Mouse (Mus musculus): Measurements from ENCODE around the gene Ccdc77. TPM values are rescaled to one million over a fixed set of nuclear protein-coding genes. Genes with fewer than 3 reads are reported as not detected.

The Ccdc77 gene
- 20.5 and 21.7 TPM in 2 replicates for polyA plus RNA-seq (2016; fragmentation: Nextera tagmentation; extraction: Ambion mirVana)

GRCm38 (mm10) chr6:120363688-120364522, at the start of gene Ccdc77, which contains the start of gene Kdm5a:
Ccdc77 (minus strand) TSS chr6:120364374.
Kdm5a (plus strand) TSS chr6:120364124.
- peak within 1 kb of the TSS; percentile 95 for H3K9ac ChIP-seq
- H3K4me3 ChIP-seq: peak within 1 kb of the TSS; percentile 97
- H3K36me3 ChIP-seq: peaks cover 24% of the 10 kb centered on the region
- H3K9me3 ChIP-seq (replicated peaks): no peaks in the 10 kb centered on the region
- H3K4me1 ChIP-seq: peaks cover 19% of the 10 kb centered on the region
- peak; percentile 95 for ATAC-seq
- WGBS (ENCODE audit: insufficient replicate concordance): under 1% methylated on average over 71 of the region's 71 CpGs
- H3K27me3 ChIP-seq (replicated peaks): no peaks in the 10 kb centered on the region
- peak within 1 kb of the TSS; percentile 95 for H3K27ac ChIP-seq
- peak within 1 kb of the TSS; percentile 91 for H3K4me2 ChIP-seq

- H3K4me1 ChIP-seq: no peaks in the 10 kb centered on the region
- 88% methylated on average over 1 of the region's 1 CpGs for WGBS (ENCODE audit: insufficient replicate concordance)
- no peaks in the 10 kb centered on the region for H3K27me3 ChIP-seq (replicated peaks)
- H3K9me3 ChIP-seq (replicated peaks): no peaks in the 10 kb centered on the region
- no peak overlapping the region for H3K4me3 ChIP-seq
- no peak overlapping the region for H3K27ac ChIP-seq
- peaks cover 91% of the 10 kb centered on the region for H3K36me3 ChIP-seq
- H3K4me2 ChIP-seq: no peak overlapping the region
- ATAC-seq: no peak
- H3K9ac ChIP-seq: no peak overlapping the region
Observed at GRCm38 (mm10) chr6:120403936-120404335, 39.8 kb upstream of the Ccdc77 start.

GRCm38 (mm10) chr6:120395622-120396345, 31.6 kb upstream of the Ccdc77 start:
- Histone ChIP-seq H3K9me3 (replicated peaks) (no peaks in the 10 kb centered on the region), H3K4me1 (peaks cover 11% of the 10 kb centered on the region; the same call in 1 of the 2 replicates), H3K36me3 (peaks cover 91% of the 10 kb centered on the region), H3K9ac (no peak overlapping the region), H3K27me3 (replicated peaks) (no peaks in the 10 kb centered on the region), H3K4me3 (no peak overlapping the region), H3K27ac (no peak overlapping the region), H3K4me2 (no peak overlapping the region)
- no peak for ATAC-seq
- WGBS (ENCODE audit: insufficient replicate concordance): 86% methylated on average over 5 of the region's 5 CpGs

DNA sequence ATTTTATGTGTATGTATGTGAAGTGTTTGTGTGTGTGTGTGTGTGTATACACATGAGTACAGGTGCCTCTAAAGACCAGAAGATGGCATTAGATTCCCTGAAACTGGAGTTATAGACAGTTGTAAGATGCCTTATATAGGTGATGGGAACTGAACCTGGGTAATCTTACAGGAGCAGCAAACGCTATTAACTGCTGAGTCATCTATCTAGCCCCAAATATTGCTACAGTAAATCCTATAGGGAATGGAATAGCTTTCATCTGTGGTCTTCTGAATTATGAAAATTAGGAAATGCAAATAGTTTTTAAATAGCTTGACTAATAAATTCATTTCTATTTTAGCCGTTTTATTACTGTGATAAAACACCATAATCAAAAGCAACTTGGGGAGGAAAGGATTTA, 28.6 kb upstream of the Ccdc77 start:
- 82% methylated on average over 2 of the region's 2 CpGs for WGBS (ENCODE audit: insufficient replicate concordance)
- Histone ChIP-seq H3K9me3 (replicated peaks) (no peaks in the 10 kb centered on the region), H3K27me3 (replicated peaks) (no peaks in the 10 kb centered on the region), H3K36me3 (peaks cover 94% of the 10 kb centered on the region), H3K4me1 (peaks cover 11% of the 10 kb centered on the region; the same call in 1 of the 2 replicates), H3K9ac (no peak overlapping the region), H3K4me3 (no peak overlapping the region), H3K27ac (no peak overlapping the region), H3K4me2 (no peak overlapping the region)
- ATAC-seq: peak; percentile 46; the same call in 1 of the 2 replicates

DNA sequence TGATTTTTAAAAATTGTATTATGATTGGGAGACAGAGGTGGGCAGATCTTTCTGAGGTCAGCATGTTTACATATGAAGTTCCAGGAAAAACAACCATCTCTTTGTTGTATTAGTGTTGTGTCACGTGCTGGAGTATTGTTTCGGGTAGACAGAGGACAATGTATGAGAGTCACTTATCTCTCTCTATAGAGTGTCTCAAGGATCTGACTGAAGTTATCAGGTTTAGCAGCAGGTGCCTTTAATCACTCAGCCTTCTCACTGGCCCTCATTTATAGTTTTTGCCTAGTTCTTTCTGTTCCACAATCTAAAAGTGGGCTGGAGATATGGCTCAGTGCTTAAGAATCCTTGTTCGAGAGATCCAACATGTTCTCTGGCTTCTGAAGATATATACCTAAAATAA, 25.9 kb upstream of the Ccdc77 start:
- H3K27ac ChIP-seq: no peak overlapping the region
- ATAC-seq: 0 out of 2 replicates have a peak, but pooled peaks have one; percentile 54
- no peaks in the 10 kb centered on the region for H3K27me3 ChIP-seq (replicated peaks)
- no peak overlapping the region for H3K9ac ChIP-seq
- peaks cover 91% of the 10 kb centered on the region for H3K36me3 ChIP-seq
- peaks cover 6% of the 10 kb centered on the region; the same call in 1 of the 2 replicates for H3K4me1 ChIP-seq
- H3K4me2 ChIP-seq: no peak overlapping the region
- H3K9me3 ChIP-seq (replicated peaks): no peaks in the 10 kb centered on the region
- WGBS (ENCODE audit: insufficient replicate concordance): 47% methylated on average over 3 of the region's 3 CpGs
- no peak overlapping the region for H3K4me3 ChIP-seq

GRCm38 (mm10) chr6:120376736-120377135, 12.6 kb upstream of the Ccdc77 start:
- Histone ChIP-seq H3K9ac (no peak overlapping the region), H3K4me3 (no peak overlapping the region), H3K27ac (no peak overlapping the region), H3K27me3 (replicated peaks) (no peaks in the 10 kb centered on the region), H3K4me2 (no peak overlapping the region), H3K4me1 (no peaks in the 10 kb centered on the region), H3K36me3 (peaks cover 90% of the 10 kb centered on the region), H3K9me3 (replicated peaks) (no peaks in the 10 kb centered on the region)
- 82% methylated on average over 2 of the region's 2 CpGs for WGBS (ENCODE audit: insufficient replicate concordance)
- ATAC-seq: no peak

- H3K27ac ChIP-seq: peak overlapping the region; percentile 95
- ATAC-seq: no peak
- 3% methylated on average over 15 of the region's 15 CpGs for WGBS (ENCODE audit: insufficient replicate concordance)
- no peaks in the 10 kb centered on the region for H3K27me3 ChIP-seq (replicated peaks)
- peak overlapping the region; percentile 97 for H3K4me3 ChIP-seq
- H3K4me1 ChIP-seq: peaks cover 19% of the 10 kb centered on the region
- H3K9ac ChIP-seq: peak overlapping the region; percentile 95
- peak overlapping the region; percentile 91 for H3K4me2 ChIP-seq
- H3K9me3 ChIP-seq (replicated peaks): no peaks in the 10 kb centered on the region
- H3K36me3 ChIP-seq: peaks cover 35% of the 10 kb centered on the region
Observed at GRCm38 (mm10) chr6:120365051-120365450, 877 bp upstream of the Ccdc77 start.

DNA sequence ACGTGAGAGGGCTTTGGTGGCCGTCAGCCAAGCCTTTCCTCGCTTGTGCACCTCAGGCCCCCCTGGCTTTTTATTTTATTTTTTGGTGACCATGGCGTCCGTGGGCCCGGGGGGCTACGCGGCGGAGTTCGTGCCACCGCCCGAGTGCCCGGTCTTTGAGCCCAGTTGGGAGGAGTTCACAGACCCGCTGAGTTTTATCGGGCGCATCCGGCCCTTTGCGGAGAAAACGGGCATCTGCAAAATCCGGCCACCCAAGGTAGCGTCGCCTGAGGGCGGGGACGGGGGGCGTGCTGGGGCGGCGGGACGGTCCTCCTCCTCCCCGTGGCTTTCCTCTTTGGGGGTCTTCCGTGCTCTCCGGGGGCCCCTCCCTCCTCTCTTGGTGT, 340 bp upstream of the Ccdc77 start:
- ATAC-seq: peak; percentile 38
- Histone ChIP-seq H3K4me1 (peaks cover 19% of the 10 kb centered on the region), H3K9me3 (replicated peaks) (no peaks in the 10 kb centered on the region), H3K4me3 (peak overlapping the region; percentile 97), H3K27ac (peak overlapping the region; percentile 95), H3K36me3 (peaks cover 30% of the 10 kb centered on the region), H3K4me2 (peak overlapping the region; percentile 91), H3K9ac (peak overlapping the region; percentile 95), H3K27me3 (replicated peaks) (no peaks in the 10 kb centered on the region)
- under 1% methylated on average over 31 of the region's 31 CpGs for WGBS (ENCODE audit: insufficient replicate concordance)

- H3K4me1 ChIP-seq: peaks cover 21% of the 10 kb centered on the region
- peak overlapping the region; percentile 91 for H3K4me2 ChIP-seq
- H3K9me3 ChIP-seq (replicated peaks): no peaks in the 10 kb centered on the region
- H3K36me3 ChIP-seq: peaks cover 15% of the 10 kb centered on the region
- H3K9ac ChIP-seq: peak overlapping the region; percentile 95
- no peaks in the 10 kb centered on the region for H3K27me3 ChIP-seq (replicated peaks)
- ATAC-seq: peak; percentile 13; the same call in 1 of the 2 replicates
- peak overlapping the region; percentile 95 for H3K27ac ChIP-seq
- peak overlapping the region; percentile 97 for H3K4me3 ChIP-seq
- 14% methylated on average over 15 of the region's 15 CpGs for WGBS (ENCODE audit: insufficient replicate concordance)
Observed at GRCm38 (mm10) chr6:120362774-120363687, 1.1 kb downstream of the Ccdc77 start.

DNA sequence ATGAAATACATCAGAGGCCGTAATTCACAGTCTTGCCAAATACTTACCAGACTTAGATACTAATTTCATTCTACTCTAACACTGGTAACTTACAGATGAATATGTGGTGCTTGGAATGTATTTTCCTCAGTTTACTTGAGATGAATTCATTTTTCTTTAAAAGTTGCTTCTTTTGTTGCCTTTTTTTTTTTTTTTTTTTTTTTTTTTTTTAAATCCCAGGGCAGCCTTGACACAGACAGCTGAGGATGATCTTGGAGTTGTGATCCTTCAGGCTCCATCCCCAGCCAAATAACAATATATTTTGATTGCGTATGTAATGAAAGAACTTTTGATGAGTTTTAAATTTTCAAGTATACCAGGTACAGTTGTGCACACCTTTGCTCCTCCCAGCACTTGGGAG, 2.0 kb downstream of the Ccdc77 start:
- Histone ChIP-seq H3K9ac (peak overlapping the region; percentile 39; the same call in 1 of the 2 replicates), H3K4me1 (peaks cover 24% of the 10 kb centered on the region), H3K27ac (0 out of 2 replicates have a peak overlapping the region, but pooled peaks have one; percentile 4), H3K36me3 (peaks cover 6% of the 10 kb centered on the region), H3K4me2 (peak overlapping the region; percentile 28; the same call in 1 of the 2 replicates), H3K9me3 (replicated peaks) (no peaks in the 10 kb centered on the region), H3K27me3 (replicated peaks) (no peaks in the 10 kb centered on the region), H3K4me3 (no peak overlapping the region)
- WGBS (ENCODE audit: insufficient replicate concordance): 88% methylated on average over 2 of the region's 2 CpGs
- ATAC-seq: no peak
